Mouse (Mus musculus) forebrain, postnatal 0 days (tissue): Measurements from ENCODE around the gene Dot1l. TPM values are rescaled to one million over a fixed set of nuclear protein-coding genes. Genes with fewer than 3 reads are reported as not detected.

Experiments used
- ATAC-seq: fragments of 200-750 bp; cut with Nextera tagmentation; 2 replicates; pipeline ENCODE4 v1.8.0; 2017; ENCODE audit warnings: mild to moderate bottlenecking, moderate library complexity
- DNase-seq: peaks from one replicate; pipeline ENCODE4 v3.0.0-alpha.2; 2015
- H3K27ac ChIP-seq: fragments of 300-500 bp; sonication (generic); 2 replicates; pipeline ENCODE4 v1.5.1; 2014; ENCODE audit warnings: low read depth, mild to moderate bottlenecking, antibody characterized with exemption, low read length, moderate library complexity, mixed read lengths
- H3K27me3 ChIP-seq: fragments of 300-500 bp; sonication (generic); 2 replicates; pipeline ENCODE4 v1.6.1; 2014; ENCODE audit warnings: mild to moderate bottlenecking, low read length, mixed read lengths; ENCODE audit not compliant: insufficient read depth
- H3K36me3 ChIP-seq: fragments of 300-500 bp; sonication (generic); 2 replicates; pipeline ENCODE4 v1.6.1; 2014; ENCODE audit warnings: mild to moderate bottlenecking, moderate library complexity; ENCODE audit not compliant: insufficient read depth
- H3K4me1 ChIP-seq: fragments of 300-500 bp; sonication (generic); 2 replicates; pipeline ENCODE4 v1.6.1; 2014; ENCODE audit warnings: antibody characterized with exemption; ENCODE audit not compliant: insufficient read depth
- H3K4me2 ChIP-seq: fragments of 300-500 bp; sonication (generic); 2 replicates; pipeline ENCODE4 v1.6.1; 2014; ENCODE audit warnings: low read depth, mild to moderate bottlenecking, moderate library complexity
- H3K4me3 ChIP-seq: fragments of 300-500 bp; sonication (generic); 2 replicates; pipeline ENCODE4 v1.5.1; 2014; ENCODE audit warnings: low read depth, low read length, mixed read lengths
- H3K9ac ChIP-seq: fragments of 300-500 bp; sonication (generic); 2 replicates; pipeline ENCODE4 v1.6.1; 2014; ENCODE audit warnings: mild to moderate bottlenecking
- H3K9me3 ChIP-seq: fragments of 300-500 bp; sonication (generic); 2 replicates; pipeline ENCODE4 v1.6.1; 2016; ENCODE audit warnings: low read length
- CTCF ChIP-seq: sonication (generic); IDR thresholded peaks from 2 replicates; pipeline ENCODE4 v1.5.1; 2016; ENCODE audit warnings: antibody characterized with exemption, control low read depth, low read depth
- WGBS: fragments of 180-500 bp; shearing (Covaris S2); extraction: QIAGEN DNeasy Blood & Tissue Kit; methylation state at CpG from one replicate; pipeline ENCODE4 v1.1.7; 2014; 5-methylcytosine and 5-hydroxymethylcytosine counted together
- polyA plus RNA-seq: library from polyadenylated mRNA; unstranded; fragments of >200 nt; fragmentation: Nextera tagmentation; extraction: Ambion mirVana; gene quantifications from 2 replicates; pipeline ENCODE4 v1.2.1, GENCODE M21; 2015
- total RNA-seq: library from RNA; depleted of rRNA; stranded (reverse); fragments of >200 nt; gene quantifications from 2 replicates; pipeline ENCODE4 v1.2.3, GENCODE M21; 2014

The Dot1l gene
- total and polyA plus RNA-seq, 2 experiments from 2014 or later, result 8.5 to 15.9 TPM

- ATAC-seq, result no peak
- Histone ChIP-seq H3K4me2 (no peak overlapping the region), H3K9me3 (no peaks in the 10 kb centered on the region), H3K4me3 (no peak overlapping the region), H3K4me1 (peaks cover 8% of the 10 kb centered on the region), H3K36me3 (peaks cover 89% of the 10 kb centered on the region), H3K9ac (no peak overlapping the region), H3K27me3 (no peaks in the 10 kb centered on the region), H3K27ac (no peak overlapping the region)
- no peak for DNase-seq
- 69% methylated on average over 41 of the region's 41 CpGs for WGBS
- no peak for TF ChIP-seq CTCF
Observed at GRCm38 (mm10) chr10:80792175-80793032, 37.4 kb downstream of the Dot1l start.

- Histone ChIP-seq H3K36me3 (peaks cover 81% of the 10 kb centered on the region), H3K27me3 (no peaks in the 10 kb centered on the region), H3K9ac (no peak overlapping the region), H3K4me3 (no peak overlapping the region), H3K4me2 (no peak overlapping the region), H3K4me1 (peaks cover 8% of the 10 kb centered on the region), H3K27ac (no peak overlapping the region), H3K9me3 (no peaks in the 10 kb centered on the region)
- DNase-seq (no peak), ATAC-seq (no peak)
- 89% methylated on average over 13 of the region's 13 CpGs for WGBS
- no peak for TF ChIP-seq CTCF
Observed at GRCm38 (mm10) chr10:80793033-80793784, 38.2 kb downstream of the Dot1l start.

- peaks cover 75% of the 10 kb centered on the region for H3K36me3 ChIP-seq
Observed at GRCm38 (mm10) chr10:80793803-80794202, 38.8 kb downstream of the Dot1l start.

GRCm38 (mm10) chr10:80794750-80795149 is 39.7 kb downstream of the Dot1l start:
- Histone ChIP-seq H3K4me2 (no peak overlapping the region), H3K27ac (no peak overlapping the region), H3K4me3 (no peak overlapping the region), H3K27me3 (no peaks in the 10 kb centered on the region), H3K36me3 (peaks cover 66% of the 10 kb centered on the region), H3K9ac (no peak overlapping the region), H3K4me1 (peaks cover 12% of the 10 kb centered on the region), H3K9me3 (no peaks in the 10 kb centered on the region)
- no peak for DNase-seq
- 89% methylated on average over 8 of the region's 8 CpGs for WGBS
- ATAC-seq, result no peak
- no peak for TF ChIP-seq CTCF

More at GRCm38 (mm10) chr10:80793803-80794202, 38.8 kb downstream of the Dot1l start:
- Histone ChIP-seq H3K27ac (no peak overlapping the region), H3K4me2 (no peak overlapping the region), H3K27me3 (no peaks in the 10 kb centered on the region), H3K4me1 (peaks cover 8% of the 10 kb centered on the region), H3K9ac (no peak overlapping the region), H3K9me3 (no peaks in the 10 kb centered on the region), H3K4me3 (no peak overlapping the region)
- WGBS, result 88% methylated on average over 4 of the region's 4 CpGs
- DNase-seq (no peak), ATAC-seq (no peak)
- TF ChIP-seq CTCF, result no peak

GRCm38 (mm10) chr10:80796307-80796848 is 41.4 kb downstream of the Dot1l start:
- H3K27ac ChIP-seq, result no peak overlapping the region
- peak overlapping the region; percentile 96; the same call in 1 of the 2 replicates for H3K9ac ChIP-seq
- H3K4me3 ChIP-seq, result no peak overlapping the region
- H3K4me2 ChIP-seq, result 0 out of 2 replicates have a peak overlapping the region, but pooled peaks have one; percentile 88
- no peaks in the 10 kb centered on the region for H3K27me3 ChIP-seq
- H3K4me1 ChIP-seq, result peaks cover 14% of the 10 kb centered on the region
- ATAC-seq, result no peak
- DNase-seq, result no peak
- 87% methylated on average over 9 of the region's 9 CpGs for WGBS
- no peak for TF ChIP-seq CTCF
- H3K9me3 ChIP-seq, result no peaks in the 10 kb centered on the region
- H3K36me3 ChIP-seq, result peaks cover 51% of the 10 kb centered on the region

GRCm38 (mm10) chr10:80797186-80798149 is 42.5 kb downstream of the Dot1l start:
- WGBS, result 3% methylated on average over 58 of the region's 59 CpGs
- DNase-seq, result no peak
- peak overlapping the region; percentile 88 for H3K4me3 ChIP-seq
- ATAC-seq, result peak; percentile 63
- H3K4me1 ChIP-seq, result peaks cover 14% of the 10 kb centered on the region
- H3K9ac ChIP-seq, result peak overlapping the region; percentile 96
- peak overlapping the region; percentile 98 for H3K27ac ChIP-seq
- 0 out of 2 replicates have a peak, but pooled peaks have one; percentile 34 for TF ChIP-seq CTCF
- H3K4me2 ChIP-seq, result peak overlapping the region; percentile 88
- H3K27me3 ChIP-seq, result no peaks in the 10 kb centered on the region
- H3K36me3 ChIP-seq, result peaks cover 54% of the 10 kb centered on the region
- no peaks in the 10 kb centered on the region for H3K9me3 ChIP-seq
